Mouse (Mus musculus) mouse embryonic stem cell (cell line): ENCODE data around the gene Mki67.

Source experiments
- in situ Hi-C, 2 experiments: fragments of 300-500 bp; cut with MboI; formaldehyde crosslinking; loops; 1 replicate in 1 of 2; 3 replicates in 1 of 2; pipeline ENCODE4 v1.14.3; 2019 to 2020; ENCODE audit warnings: low sequenced_read_pairs in 2 of 2, low pct_unique_long_range_greater_than_20kb in 1 of 2, mixed read lengths in 1 of 2; ENCODE audit not compliant: unreplicated experiment in 1 of 2

The Mki67 gene

DNA sequence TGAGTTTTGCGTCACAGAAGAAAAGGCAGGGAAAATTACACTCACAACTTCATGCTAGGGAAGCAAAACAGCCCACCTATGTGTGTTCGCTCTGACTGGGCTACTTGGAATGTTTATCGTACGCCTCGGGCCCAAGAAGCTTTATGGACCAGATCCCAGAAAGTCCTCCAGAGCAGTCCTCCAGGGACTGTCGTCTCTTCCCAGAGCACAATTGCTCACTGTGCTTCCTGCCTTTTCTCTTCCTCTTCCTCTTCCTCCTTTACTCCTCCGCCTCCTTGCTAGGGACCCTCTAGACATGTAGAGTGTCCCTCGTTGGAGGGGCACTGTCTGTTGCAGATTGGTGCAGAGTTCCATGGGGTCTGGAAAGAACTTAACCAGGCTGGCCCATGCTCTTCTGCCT lies 67.3 kb downstream of the Mki67 start:
- in situ Hi-C loops = loop anchor here in 1 of 2 experiments (25.0 kb wide), 1 partner anchor 237 kb away; the partner anchor contains the start of gene Foxi2

GRCm38 (mm10) chr7:135646976-135647375 lies 69.2 kb downstream of the Mki67 start:
- in situ Hi-C loops = loop anchor here in 1 of 2 experiments (25.0 kb wide), 1 partner anchor 235 kb away; the partner anchor contains the start of gene Foxi2

- in situ Hi-C loops = loop anchor here in 1 of 2 experiments (25.0 kb wide), 1 partner anchor 232 kb away; the partner anchor contains the start of gene Foxi2
Measured at GRCm38 (mm10) chr7:135644452-135644851, 71.7 kb downstream of the Mki67 start.

DNA sequence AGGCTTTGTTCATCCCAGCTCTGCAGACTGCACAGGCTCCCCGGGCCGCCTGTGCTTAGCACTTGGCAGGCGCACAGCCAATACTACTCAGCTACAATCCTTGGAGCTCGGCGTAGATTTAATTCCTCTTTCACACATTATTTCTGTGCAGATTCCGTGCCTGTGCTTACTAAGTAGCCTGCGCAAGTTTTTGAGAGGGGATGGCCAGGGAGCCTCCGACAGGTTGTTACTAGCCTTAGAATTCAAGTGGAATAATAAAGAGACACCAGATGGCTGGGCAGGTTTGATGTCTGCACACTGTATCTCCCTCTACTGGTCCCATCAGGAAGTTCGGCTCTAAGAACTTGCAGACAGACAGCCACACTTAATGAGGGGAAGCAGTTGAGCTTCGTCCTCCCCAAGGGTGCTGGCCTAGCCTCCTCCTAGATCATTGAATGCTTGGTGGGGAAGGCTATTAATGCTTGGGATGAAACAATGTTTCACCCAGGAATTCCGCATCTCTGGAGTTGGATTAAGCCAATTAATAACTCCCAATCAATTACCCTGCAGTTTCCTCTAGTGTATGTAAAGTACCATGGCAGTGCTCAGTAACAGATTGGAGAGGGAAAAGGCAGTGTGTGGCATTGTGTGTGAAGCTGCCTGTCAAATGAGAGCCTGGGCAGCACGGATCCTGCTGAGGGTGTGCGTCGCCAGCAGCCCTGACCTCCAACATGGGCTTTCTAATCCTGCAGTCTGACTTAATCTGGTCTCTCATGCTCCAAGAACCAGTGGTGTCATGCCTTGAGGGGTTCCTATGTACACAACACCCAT lies 74.3 kb downstream of the Mki67 start:
- in situ Hi-C loops = loop anchor here in 1 of 2 experiments (25.0 kb wide), 1 partner anchor 230 kb away; the partner anchor contains the start of gene Foxi2
